Mouse (Mus musculus): ENCODE results near the gene Syt13. TPM values are rescaled to one million over a fixed set of nuclear protein-coding genes. Genes with fewer than 3 reads are reported as not detected.

The Syt13 gene
- polyA plus RNA-seq, 1 experiment from 2014 or later: 31.9 TPM

DNA sequence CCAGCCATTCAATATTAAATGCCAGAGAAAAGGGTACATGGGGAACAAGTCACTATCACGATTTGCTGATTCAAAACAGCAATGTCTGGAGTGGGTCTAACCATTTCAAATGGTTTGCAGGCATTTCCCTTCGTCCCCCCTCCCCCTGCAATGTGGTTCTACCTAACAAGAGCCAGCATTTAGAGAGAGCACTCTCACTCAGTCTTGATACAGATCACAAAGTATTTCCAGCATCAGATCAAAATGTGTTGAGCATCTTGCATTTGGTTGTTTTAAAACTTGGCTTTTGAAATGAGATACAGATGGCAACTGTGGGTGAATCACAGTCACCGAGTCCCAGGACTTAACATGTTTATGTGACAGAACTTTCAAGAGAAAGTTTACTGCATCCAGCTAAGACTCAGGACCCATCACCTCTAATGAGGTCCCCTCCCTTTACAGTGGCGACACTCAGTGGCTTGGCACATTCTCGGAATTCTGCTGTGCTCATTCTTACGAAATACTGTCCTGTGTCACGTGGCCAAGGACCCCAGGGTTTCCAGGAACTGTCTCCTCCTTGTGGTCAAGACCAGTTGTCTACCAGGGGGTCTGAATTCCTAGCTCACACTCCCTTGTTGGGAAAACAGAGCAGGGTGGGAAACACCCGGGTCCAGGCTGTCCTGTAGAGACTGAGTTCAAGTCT is 67.8 kb downstream of the Syt13 start:
- WGBS: 87% methylated on average over 8 of the region's 8 CpGs
- no peaks in the 10 kb centered on the region for H3K27me3 ChIP-seq (ENCODE audit: control insufficient read depth, insufficient read depth, low read length)
- no peaks in the 10 kb centered on the region for H3K4me1 ChIP-seq (ENCODE audit: control insufficient read depth, insufficient read depth, low read length)
- H3K36me3 ChIP-seq (ENCODE audit: control insufficient read depth, insufficient read depth, low read length): peaks cover 6% of the 10 kb centered on the region; the same call in 1 of the 2 replicates
- H3K9me3 ChIP-seq (ENCODE audit: control insufficient read depth, low read length): no peaks in the 10 kb centered on the region
- no peak overlapping the region for H3K9ac ChIP-seq (replicated peaks; ENCODE audit: low read depth, low read length)
- no peak for ATAC-seq (ENCODE audit: low read depth)
- H3K4me3 ChIP-seq (ENCODE audit: low read depth, low read length): no peak overlapping the region
- H3K4me2 ChIP-seq (ENCODE audit: low read depth, low read length): no peak overlapping the region
- no peak overlapping the region for H3K27ac ChIP-seq (ENCODE audit: low read depth, low read length)

GRCm38 (mm10) chr2:92983273-92983620 is 68.3 kb downstream of the Syt13 start:
- H3K4me1 ChIP-seq (ENCODE audit: control insufficient read depth, insufficient read depth, low read length): 0 out of 2 replicates have a peak, but pooled peaks cover 2% of the 10 kb centered on the region
- H3K9me3 ChIP-seq (ENCODE audit: control insufficient read depth, low read length): no peaks in the 10 kb centered on the region
- no peak overlapping the region for H3K4me3 ChIP-seq (ENCODE audit: low read depth, low read length)
- H3K27me3 ChIP-seq (ENCODE audit: control insufficient read depth, insufficient read depth, low read length): no peaks in the 10 kb centered on the region
- 87% methylated on average over 4 of the region's 4 CpGs for WGBS
- no peak for ATAC-seq (ENCODE audit: low read depth)
- H3K9ac ChIP-seq (replicated peaks; ENCODE audit: low read depth, low read length): no peak overlapping the region
- H3K27ac ChIP-seq (ENCODE audit: low read depth, low read length): no peak overlapping the region
- H3K36me3 ChIP-seq (ENCODE audit: control insufficient read depth, insufficient read depth, low read length): peaks cover 6% of the 10 kb centered on the region; the same call in 1 of the 2 replicates
- no peak overlapping the region for H3K4me2 ChIP-seq (ENCODE audit: low read depth, low read length)

DNA sequence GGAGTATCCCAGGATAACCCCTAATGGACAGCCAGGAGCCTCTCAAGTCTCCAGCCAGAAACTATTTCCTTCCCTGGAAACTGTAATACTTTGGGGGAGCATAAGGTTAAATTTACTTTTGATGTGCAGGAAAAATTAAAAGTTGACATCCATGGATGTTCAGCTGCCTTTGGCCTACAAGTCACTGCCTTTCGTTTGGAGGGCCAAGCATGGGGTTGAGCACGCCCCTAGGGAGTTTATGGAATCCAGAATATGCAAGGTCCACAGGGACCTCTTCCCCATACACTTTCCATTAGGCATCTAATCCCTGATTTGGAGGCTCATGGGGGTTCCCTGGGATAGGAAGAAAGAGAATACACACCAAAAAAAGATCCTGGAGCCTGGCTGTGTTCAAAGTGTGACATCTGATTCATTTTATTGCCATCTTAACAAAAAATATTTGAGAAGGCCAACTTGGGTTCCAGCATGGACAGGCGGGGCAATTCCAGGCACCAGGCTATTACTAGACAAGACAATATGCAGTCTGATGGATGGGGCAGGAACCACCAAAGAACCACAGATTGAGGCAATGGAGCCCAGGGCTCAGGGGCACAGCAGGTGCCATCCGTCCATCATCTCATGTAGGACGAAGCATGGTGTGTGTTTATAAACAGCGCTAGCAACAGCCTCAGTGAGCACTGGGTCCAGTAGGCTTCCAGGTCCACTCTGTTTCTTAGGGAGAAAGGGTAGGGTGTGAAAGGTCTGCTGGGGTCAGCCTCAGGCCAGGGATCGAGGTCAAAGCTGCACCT is 69.6 kb downstream of the Syt13 start:
- Histone ChIP-seq H3K9ac (replicated peaks; ENCODE audit: low read depth, low read length) (no peak overlapping the region), H3K4me3 (ENCODE audit: low read depth, low read length) (no peak overlapping the region), H3K9me3 (ENCODE audit: control insufficient read depth, low read length) (no peaks in the 10 kb centered on the region), H3K4me2 (ENCODE audit: low read depth, low read length) (no peak overlapping the region), H3K27me3 (ENCODE audit: control insufficient read depth, insufficient read depth, low read length) (no peaks in the 10 kb centered on the region), H3K36me3 (ENCODE audit: control insufficient read depth, insufficient read depth, low read length) (no peaks in the 10 kb centered on the region), H3K27ac (ENCODE audit: low read depth, low read length) (no peak overlapping the region), H3K4me1 (ENCODE audit: control insufficient read depth, insufficient read depth, low read length) (0 out of 2 replicates have a peak, but pooled peaks cover 5% of the 10 kb centered on the region)
- no peak for ATAC-seq (ENCODE audit: low read depth)
- 88% methylated on average over 7 of the region's 7 CpGs for WGBS

- Histone ChIP-seq H3K27me3 (ENCODE audit: control insufficient read depth, insufficient read depth, low read length) (no peaks in the 10 kb centered on the region), H3K4me1 (ENCODE audit: control insufficient read depth, insufficient read depth, low read length) (0 out of 2 replicates have a peak, but pooled peaks cover 5% of the 10 kb centered on the region), H3K4me3 (ENCODE audit: low read depth, low read length) (no peak overlapping the region), H3K4me2 (ENCODE audit: low read depth, low read length) (no peak overlapping the region), H3K9me3 (ENCODE audit: control insufficient read depth, low read length) (no peaks in the 10 kb centered on the region), H3K9ac (replicated peaks; ENCODE audit: low read depth, low read length) (no peak overlapping the region), H3K27ac (ENCODE audit: low read depth, low read length) (no peak overlapping the region), H3K36me3 (ENCODE audit: control insufficient read depth, insufficient read depth, low read length) (no peaks in the 10 kb centered on the region)
- no peak for ATAC-seq (ENCODE audit: low read depth)
- 96% methylated on average over 2 of the region's 2 CpGs for WGBS
These were observed 70.3 kb downstream of the Syt13 start for GRCm38 (mm10) chr2:92985171-92985570.

DNA sequence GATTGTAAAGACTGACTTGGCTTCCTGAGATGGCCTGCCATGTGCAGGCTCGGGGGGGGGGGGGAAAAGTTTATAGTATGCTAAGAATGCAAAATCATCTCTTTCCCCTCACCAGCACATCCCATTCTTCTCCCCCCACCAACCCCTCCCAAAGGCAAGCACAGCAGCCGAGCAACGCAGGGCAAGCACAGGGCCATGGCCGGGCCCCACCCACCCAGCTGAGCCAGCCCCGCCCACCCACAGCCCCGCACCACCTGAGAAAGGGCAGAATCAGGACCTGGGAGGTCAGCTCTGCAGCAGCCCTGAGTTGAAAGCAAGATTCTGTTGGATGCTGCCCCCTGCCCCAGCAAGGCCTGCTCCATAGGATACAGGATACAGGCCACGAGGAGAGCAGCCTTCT is 70.7 kb downstream of the Syt13 start:
- Histone ChIP-seq H3K27ac (ENCODE audit: low read depth, low read length) (no peak overlapping the region), H3K9me3 (ENCODE audit: control insufficient read depth, low read length) (no peaks in the 10 kb centered on the region), H3K4me1 (ENCODE audit: control insufficient read depth, insufficient read depth, low read length) (0 out of 2 replicates have a peak, but pooled peaks cover 5% of the 10 kb centered on the region), H3K9ac (replicated peaks; ENCODE audit: low read depth, low read length) (no peak overlapping the region), H3K4me2 (ENCODE audit: low read depth, low read length) (no peak overlapping the region), H3K27me3 (ENCODE audit: control insufficient read depth, insufficient read depth, low read length) (no peaks in the 10 kb centered on the region), H3K4me3 (ENCODE audit: low read depth, low read length) (no peak overlapping the region), H3K36me3 (ENCODE audit: control insufficient read depth, insufficient read depth, low read length) (no peaks in the 10 kb centered on the region)
- WGBS: 59% methylated on average over 7 of the region's 7 CpGs
- no peak for ATAC-seq (ENCODE audit: low read depth)

DNA sequence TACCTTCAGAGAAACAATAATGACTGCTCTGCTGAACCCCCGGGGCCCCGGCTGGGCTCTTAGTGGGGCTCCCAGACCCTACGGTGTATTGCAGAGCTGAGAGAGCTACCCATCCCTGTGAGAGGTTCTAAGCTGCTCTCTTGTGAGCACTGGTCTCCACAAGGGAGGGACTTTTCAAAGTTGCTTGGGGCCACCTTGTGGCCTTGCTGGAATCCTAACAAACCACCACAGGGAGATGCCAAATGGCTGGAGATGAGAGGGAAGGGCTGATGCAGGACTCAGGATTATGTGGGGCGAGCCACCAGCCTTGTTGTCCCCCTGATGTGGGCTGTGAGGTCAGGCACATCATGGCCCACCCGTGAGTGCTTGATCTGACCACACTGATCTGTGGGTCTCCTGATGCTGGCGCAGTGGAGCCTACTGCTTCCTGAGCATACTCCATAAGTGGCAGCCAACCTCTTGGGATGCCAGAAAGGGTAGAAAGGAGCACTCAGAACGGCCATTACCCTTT is 72.3 kb downstream of the Syt13 start:
- H3K27me3 ChIP-seq (ENCODE audit: control insufficient read depth, insufficient read depth, low read length): no peaks in the 10 kb centered on the region
- H3K4me3 ChIP-seq (ENCODE audit: low read depth, low read length): no peak overlapping the region
- ATAC-seq (ENCODE audit: low read depth): no peak
- H3K36me3 ChIP-seq (ENCODE audit: control insufficient read depth, insufficient read depth, low read length): no peaks in the 10 kb centered on the region
- WGBS: 82% methylated on average over 7 of the region's 7 CpGs
- no peak overlapping the region for H3K9ac ChIP-seq (replicated peaks; ENCODE audit: low read depth, low read length)
- no peak overlapping the region for H3K27ac ChIP-seq (ENCODE audit: low read depth, low read length)
- H3K4me2 ChIP-seq (ENCODE audit: low read depth, low read length): no peak overlapping the region
- 0 out of 2 replicates have a peak, but pooled peaks cover 5% of the 10 kb centered on the region for H3K4me1 ChIP-seq (ENCODE audit: control insufficient read depth, insufficient read depth, low read length)
- H3K9me3 ChIP-seq (ENCODE audit: control insufficient read depth, low read length): no peaks in the 10 kb centered on the region

GRCm38 (mm10) chr2:92987901-92988631 is 73.2 kb downstream of the Syt13 start:
- ATAC-seq (ENCODE audit: low read depth): peak; percentile 83
- H3K4me2 ChIP-seq (ENCODE audit: low read depth, low read length): no peak overlapping the region
- H3K9me3 ChIP-seq (ENCODE audit: control insufficient read depth, low read length): no peaks in the 10 kb centered on the region
- no peaks in the 10 kb centered on the region for H3K27me3 ChIP-seq (ENCODE audit: control insufficient read depth, insufficient read depth, low read length)
- WGBS: 16% methylated on average over 19 of the region's 19 CpGs
- H3K4me1 ChIP-seq (ENCODE audit: control insufficient read depth, insufficient read depth, low read length): 0 out of 2 replicates have a peak, but pooled peaks cover 5% of the 10 kb centered on the region
- no peaks in the 10 kb centered on the region for H3K36me3 ChIP-seq (ENCODE audit: control insufficient read depth, insufficient read depth, low read length)
- no peak overlapping the region for H3K4me3 ChIP-seq (ENCODE audit: low read depth, low read length)
- H3K9ac ChIP-seq (replicated peaks; ENCODE audit: low read depth, low read length): 0 out of 2 replicates have a peak overlapping the region, but pooled peaks have one; percentile 13
- H3K27ac ChIP-seq (ENCODE audit: low read depth, low read length): peak overlapping the region; percentile 34; the same call in 1 of the 2 replicates

GRCm38 (mm10) chr2:92989593-92989992 is 74.7 kb downstream of the Syt13 start:
- no peaks in the 10 kb centered on the region for H3K27me3 ChIP-seq (ENCODE audit: control insufficient read depth, insufficient read depth, low read length)
- H3K4me3 ChIP-seq (ENCODE audit: low read depth, low read length): no peak overlapping the region
- H3K4me2 ChIP-seq (ENCODE audit: low read depth, low read length): no peak overlapping the region
- H3K9ac ChIP-seq (replicated peaks; ENCODE audit: low read depth, low read length): no peak overlapping the region
- 0 out of 2 replicates have a peak, but pooled peaks cover 5% of the 10 kb centered on the region for H3K4me1 ChIP-seq (ENCODE audit: control insufficient read depth, insufficient read depth, low read length)
- no peak for ATAC-seq (ENCODE audit: low read depth)
- no peak overlapping the region for H3K27ac ChIP-seq (ENCODE audit: low read depth, low read length)
- 79% methylated on average over 9 of the region's 9 CpGs for WGBS
- H3K36me3 ChIP-seq (ENCODE audit: control insufficient read depth, insufficient read depth, low read length): no peaks in the 10 kb centered on the region
- no peaks in the 10 kb centered on the region for H3K9me3 ChIP-seq (ENCODE audit: control insufficient read depth, low read length)

Data from neural tube, embryonic 14.5 days (tissue).